Mouse (Mus musculus): ENCODE measurements around the gene Brca2.
"Not testable (repeated sequence)": the region's sequence is repeated elsewhere in the genome, so short reads cannot be mapped to it uniquely, and the experiment has no call there.

Brca2 gene

DNA sequence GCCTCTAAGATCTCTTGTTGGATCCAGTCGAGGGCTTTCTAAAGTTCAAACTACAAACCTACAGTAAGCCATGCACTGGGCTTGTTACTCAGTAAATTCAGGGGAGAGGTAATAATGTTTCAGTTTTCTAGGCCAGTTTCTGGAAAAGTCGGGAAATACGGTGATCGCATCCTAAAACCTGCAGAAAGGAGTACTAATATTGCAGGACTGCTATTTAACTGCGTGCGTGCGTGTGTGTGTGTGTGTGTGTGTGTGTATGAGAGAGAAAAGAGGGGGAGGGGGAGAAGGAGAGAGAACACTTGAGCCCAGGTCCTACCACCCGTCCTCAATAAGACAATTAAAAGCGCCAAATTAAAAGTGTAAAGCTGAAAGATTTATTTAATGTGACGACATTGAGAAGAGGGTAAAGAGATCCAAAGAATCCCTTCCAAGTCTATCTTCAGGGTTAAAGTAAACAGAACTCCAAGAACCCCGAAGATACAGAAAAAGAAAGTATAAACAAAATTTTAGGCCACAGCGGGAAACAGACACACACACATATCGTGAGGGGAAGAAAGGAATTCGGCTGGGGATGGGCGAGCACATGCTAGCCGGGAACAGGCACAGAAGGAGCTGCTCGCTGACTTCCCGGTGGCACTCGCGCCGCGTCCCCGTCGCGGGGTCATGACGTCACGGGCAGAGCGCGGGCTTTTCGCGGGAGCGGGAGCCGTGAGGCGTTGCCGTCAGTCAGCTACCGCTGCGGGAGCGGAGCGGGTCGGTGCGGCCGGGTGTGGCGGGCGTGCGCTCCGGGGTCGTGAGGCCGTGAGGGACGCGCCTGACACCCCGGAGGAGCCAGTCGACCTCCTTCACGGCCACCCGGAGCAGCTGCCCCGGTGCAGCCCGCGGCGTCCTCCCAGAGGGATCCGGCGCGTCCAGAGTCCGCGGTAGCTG, at the start of gene Brca2:
Gene Brca2 (plus strand): TSS at position 694 of the 930 bp plus-strand sequence.
- peak; percentile 94 for DNase-seq

DNA sequence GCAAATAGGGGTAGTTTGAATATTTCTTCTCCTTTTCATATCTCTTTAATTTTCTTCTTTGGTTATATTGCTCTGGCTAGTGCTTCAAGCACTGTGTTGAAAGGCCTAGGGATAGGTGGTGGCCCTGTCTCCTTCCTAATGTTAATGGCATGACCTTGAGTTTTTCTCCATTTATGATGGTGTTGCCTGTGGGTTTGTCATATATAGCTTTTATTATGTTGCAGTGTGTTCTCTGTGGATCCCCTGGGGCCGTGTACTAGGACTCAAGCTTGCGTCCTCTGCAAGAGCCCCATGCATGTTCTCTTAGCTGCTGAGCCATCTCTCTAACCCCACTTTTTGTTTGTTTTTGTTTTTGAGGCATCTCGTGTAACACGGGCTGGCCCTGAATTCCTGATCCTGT, 45.1 kb upstream of the Brca2 start:
- no peak for DNase-seq

DNA sequence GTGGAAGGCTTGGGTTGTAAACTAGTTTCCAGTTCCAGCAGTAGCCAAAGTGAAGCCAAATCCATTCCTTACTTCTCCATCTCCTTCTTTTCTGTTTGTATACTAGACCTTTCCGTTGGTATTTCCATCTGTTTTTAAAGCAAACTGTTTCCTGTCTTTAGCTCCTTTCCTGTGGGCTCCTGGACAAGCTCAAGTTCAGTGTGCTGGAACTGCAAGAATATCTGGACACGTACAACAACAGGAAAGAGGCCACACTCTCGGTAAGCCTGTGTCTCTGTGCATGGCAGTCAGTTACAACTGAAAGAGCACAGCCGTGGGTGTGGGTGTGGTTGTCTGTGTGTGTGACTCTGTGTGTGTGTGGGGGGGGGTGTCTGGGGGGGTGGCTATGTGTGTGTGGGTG, 43.8 kb upstream of the Brca2 start:
- DNase-seq, result no peak

DNA sequence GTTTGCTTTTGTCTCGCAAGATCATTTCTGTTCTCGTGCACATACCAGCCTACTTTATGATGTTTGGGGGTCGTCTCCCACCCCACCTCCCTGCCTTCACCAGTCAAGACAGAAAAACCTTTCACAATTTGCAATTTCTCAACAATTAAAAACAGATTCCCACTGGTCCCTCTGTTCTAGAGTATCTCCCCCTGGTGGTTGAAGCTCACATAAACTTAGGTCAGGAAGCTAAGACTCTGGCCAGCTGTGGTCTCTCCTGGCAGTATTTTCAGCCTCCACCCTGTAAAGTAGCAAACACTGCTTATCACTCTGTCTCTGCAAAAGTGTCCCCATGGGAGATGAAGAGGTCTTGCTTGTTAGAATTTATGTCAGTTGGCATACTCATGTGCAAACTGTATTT, 37.2 kb upstream of the Brca2 start:
- peak; percentile 80 for DNase-seq

DNA sequence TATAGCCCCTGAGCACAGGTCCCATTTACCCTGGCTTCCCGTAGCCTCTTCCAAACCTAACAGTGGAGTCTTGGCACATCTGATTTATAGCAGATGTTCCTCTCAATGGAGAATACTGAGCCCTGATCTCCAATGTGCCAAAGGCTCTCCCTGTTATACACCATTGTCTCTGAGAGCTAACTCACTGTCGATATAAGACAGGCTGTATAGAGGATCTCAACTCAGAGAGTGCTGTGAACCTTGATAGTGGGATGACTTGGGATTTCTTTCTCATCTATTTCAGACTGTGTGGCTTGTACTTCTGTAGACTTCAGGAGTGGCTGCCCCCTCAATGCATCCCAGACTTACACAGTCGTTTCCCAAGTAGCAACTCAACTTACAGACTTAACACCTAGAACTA, 32.1 kb upstream of the Brca2 start:
- DNase-seq, result no peak

DNA sequence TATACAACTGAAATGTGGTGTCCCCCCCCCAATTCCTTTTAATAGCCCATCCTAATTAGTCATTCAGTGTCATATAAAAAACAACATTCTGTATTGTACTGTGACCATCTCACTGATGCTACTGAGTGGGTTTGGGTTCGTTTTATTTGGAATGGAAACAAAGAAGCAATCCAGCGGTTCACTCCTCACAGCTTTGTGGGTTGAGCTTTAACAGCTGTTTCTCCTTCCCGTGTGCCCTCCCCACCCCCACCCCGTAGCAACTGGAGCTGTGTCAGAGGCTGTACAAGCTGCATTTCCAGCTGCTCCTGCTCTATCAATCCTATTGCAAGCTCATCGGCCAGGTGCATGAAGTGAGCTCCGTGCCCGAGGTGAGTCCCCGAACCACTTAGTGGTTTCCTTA, 31.6 kb upstream of the Brca2 start:
- peak; percentile 9 for DNase-seq

DNA sequence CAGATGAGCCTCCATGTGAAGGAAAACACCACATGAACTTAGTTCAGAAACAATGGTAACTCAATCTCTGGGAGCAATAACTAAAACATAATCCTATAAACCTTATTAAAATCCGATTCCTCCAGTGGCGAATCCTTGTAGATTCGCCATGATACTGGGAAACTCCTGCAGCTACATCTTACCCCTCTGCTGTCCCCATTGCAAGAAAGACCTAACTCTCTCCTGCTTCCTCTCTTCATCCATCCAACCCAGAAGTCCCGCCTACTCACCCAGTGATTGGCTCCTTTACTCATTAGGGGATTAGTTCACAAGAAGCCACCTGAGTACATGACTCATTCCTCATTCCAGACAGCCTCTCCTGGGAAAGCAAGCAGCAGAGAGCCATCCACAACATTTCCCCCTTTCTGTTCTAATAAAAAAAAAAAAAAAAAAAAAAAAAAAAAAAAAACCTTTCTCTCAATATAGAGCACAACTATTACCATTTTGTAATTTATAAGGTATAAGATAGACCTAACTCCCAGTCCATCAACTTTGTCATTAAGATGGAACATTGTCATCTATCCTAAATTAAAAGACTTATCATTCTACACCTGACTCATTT, 30.8 kb upstream of the Brca2 start:
- DNase-seq, result not testable (repeated sequence)

DNA sequence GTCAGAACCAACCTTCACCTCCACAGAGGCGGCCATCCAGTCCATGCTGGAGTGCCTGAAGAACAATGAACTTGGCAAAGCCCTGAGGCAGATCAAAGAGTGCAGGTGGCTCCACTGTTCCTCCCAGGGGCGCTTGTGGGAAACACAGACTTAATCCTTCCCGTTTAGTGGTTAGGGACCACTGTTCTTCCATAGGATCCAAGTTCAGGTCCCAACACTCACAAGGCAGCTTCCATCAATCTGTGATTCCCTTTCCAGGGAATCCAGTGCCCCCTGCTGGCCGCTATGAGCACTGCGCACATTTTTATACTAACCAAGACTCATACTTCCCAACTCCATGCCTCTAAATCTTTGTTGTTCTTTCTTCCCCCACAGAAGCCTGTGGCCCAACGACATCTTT, 26.6 kb upstream of the Brca2 start:
- peak; percentile 55 for DNase-seq

DNA sequence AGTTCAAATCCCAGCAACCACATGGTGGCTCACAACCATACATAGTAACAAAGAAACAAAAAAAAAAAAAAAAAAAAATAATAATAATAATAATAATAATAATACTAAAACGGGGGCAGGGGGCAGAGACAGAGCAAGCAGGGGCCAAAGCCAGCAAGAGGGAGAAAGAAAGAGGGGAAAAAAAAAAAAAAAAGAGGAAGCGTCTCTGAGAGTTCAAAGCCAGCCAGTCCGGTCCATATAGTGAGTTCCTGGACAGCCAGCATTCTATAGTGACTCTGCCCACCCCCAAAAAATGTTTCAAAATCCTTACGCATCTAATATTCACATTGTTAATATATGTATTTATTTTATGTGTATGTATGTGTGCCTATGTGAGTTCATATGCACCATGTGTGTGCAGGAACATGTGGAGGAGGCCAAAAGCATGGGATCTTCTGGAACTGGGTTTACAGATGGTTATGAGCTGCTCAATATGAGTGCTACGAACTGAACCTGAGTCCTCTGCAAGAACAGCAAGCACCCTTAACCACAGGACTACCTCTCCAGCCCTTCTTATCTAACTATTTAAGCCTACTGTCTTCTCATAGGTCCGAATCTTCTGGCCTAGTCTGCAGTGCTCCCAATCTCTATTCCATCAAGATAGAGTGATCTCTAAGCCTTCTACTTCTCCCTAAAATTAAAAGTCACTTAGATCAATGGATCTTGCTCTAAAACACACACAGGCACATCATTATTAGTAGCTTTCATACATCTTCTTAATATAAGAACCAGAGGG, 11.8 kb upstream of the Brca2 start:
- DNase-seq, result no peak

DNA sequence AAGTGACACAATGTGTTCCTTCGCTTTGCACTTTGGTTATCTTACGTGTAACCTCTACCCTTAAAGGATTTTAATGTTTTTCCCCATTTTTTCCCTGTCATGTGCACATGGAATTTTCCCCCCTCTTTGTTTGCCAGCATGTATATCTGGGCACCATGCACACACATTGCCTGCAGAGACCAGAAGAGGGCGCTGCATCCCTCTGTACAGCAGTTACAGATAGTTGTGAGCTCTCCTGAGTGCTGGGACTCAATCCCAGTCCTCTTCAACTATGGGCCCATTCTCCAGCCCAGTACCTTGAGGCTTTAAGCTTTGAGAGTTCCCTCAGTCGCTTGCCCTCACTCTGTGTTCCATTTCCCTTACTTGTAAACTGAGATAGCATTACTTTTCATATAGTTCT, 9.2 kb upstream of the Brca2 start:
- DNase-seq, result no peak

DNA sequence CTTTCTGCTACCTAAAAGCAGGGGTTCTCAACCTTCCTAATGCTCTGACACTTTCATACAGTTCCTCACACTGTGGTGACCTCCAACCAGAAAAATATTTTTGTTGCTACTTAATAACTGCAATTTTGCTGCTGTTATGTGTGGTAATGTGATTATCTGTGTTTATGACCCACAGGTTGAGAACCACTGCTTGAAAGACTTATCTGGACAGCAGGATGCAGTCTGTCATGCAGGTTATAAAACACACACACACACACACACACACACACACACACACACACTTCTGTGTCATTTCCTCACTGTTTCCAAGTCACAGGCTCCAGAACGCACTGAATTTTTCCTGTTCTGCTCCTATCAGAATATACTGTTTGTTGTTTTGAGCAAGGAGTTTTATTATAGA, 8.4 kb upstream of the Brca2 start:
- no peak for DNase-seq

DNA sequence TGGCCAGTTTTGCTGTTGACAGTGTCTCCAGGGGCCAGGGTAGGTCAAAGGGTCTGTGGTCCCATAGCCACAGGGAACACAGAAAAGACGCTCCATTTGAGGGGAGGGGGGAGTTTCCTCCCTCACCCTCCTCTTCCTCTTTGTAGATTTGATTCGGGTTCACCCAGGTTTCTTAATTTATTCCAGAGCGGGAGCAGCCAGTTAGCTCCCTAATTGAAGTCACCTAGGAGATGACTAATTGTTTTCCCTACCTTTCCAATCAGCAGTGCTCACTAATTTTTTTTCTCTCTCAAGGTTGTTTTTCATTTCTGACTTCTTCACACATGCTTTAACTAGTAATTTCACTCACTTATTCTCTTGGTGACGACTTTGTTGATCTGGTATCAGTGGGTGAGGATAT, 4.4 kb upstream of the Brca2 start, which contains the start of gene Zar1l:
Gene Zar1l (minus strand): TSS at position 101 of the 400 bp plus-strand sequence.
- no peak for DNase-seq

DNA sequence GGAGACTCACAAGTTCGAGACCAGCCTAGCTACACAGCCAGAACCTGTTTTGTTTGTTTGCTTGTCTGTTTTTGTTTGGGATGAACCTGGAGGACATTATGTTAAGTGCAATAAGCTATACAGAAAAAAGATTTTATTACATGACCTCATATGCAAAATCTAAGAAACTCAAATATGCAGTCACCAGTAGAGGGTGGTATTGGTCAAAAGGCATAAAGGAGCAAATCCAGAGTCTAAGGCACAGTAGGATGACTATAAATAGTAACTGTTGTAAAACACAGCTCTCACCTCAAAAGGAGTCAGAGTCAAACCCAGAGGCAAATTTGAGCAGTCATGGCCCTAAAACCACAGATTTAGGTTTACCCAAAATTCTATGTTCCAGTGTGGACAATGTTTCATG, 2.9 kb upstream of the Brca2 start:
- DNase-seq, result no peak

DNA sequence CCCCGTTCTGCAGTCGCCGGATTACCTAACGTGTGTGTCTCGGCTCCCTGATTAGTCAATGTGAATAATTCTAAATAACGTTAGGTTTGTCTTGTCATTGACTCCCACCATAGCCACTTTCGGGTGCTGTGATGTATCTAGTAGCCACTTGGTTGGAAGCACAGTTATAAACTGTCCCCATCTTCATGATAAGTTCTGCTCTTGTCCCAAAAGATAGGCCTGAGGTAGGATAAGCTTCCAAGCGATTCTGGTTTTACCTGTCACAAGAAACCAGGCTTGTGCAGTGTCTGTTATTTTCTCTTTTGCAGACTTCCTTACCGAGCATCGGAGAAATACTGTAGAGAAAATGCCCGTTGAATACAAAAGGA, 421 bp downstream of the Brca2 start:
- DNase-seq, result no peak

DNA sequence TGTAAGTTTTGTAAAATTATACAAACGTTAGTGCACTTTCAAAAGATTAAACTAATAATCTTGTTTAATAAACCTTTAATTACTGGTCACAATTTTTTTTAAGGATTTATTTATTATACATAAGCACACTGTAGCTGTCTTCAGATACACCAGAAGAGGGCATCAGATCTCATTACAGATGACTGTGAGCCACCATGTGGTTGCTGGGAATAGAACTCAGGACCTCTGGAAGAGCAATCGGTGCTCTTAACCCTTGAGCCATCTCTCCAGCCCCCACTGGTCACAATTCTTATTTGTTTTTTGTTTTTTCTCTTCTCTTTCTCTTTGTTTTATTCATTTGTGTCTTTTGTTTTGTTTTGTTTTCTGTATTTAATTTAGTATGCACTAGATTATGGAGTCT, 2.8 kb downstream of the Brca2 start:
- DNase-seq, result no peak

DNA sequence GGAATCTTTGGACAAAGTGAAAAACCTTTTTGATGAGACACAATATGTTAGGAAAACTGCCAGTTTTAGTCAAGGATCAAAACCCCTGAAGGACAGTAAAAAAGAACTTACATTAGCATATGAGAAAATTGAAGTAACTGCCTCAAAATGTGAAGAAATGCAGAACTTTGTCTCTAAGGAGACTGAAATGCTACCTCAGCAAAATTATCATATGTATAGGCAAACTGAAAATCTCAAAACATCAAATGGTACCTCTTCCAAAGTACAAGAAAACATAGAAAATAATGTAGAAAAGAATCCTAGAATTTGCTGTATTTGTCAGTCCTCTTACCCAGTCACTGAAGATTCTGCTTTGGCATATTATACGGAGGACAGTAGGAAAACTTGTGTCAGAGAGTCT, 18.9 kb downstream of the Brca2 start:
- no peak for DNase-seq

DNA sequence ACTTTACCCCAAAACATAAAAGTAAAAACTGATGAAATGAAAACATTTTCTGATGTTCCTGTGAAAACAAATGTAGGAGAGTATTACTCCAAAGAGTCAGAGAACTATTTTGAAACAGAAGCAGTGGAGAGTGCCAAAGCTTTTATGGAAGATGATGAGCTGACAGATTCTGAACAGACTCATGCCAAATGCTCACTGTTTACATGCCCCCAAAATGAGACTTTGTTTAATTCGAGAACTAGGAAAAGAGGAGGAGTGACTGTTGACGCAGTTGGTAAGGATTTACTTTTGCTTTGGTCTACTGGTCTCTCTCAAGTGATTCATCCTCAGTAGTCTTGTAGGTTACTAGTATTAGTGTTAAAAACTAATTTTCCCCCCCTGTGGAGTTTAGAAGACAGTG, 20.8 kb downstream of the Brca2 start:
- DNase-seq, result no peak

DNA sequence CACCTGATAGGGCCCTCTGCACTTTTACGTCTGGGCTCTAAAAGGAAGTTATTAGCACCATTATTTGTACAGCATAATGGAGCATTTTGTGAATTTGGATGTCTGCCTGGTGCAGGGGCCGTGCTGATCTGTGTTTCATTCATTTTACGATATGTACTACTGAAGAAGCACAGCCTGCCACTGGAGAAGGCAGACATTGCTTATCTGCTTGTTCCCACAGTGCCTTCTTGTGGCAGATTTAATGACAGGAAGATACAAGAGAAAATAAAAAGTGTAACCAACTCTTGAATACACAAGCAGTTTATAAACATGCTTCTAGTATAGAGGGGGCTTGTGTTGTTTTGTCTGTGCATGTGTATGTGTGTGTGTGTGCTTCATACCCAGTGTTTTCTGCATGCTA, 29.2 kb downstream of the Brca2 start:
- DNase-seq, result no peak

DNA sequence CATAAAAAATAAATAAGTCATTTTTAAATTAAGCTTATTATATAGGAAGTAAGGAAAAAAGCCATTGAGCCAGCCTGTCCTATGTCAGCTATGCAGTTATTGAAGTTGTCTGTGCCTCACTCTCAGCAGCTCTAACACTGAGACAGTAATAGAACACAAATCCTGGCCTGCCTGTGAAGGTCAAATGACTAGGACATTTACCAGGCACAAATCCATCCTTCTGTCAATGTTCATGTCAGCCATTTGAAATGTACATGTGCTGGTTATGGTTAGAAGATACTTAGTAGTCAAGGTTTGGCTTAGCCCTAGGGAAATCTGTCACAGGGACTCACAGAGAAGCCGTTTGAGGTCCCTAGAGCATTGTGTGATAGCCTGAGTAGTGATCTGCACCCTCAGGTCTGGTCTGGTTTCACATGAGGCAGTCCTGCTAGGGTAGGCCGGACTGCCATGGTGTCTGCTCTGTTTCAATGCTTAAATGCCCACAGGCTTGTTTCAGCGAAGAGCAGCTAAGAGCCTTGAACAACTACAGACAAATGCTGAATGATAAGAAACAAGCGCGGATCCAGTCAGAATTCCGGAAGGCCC, 37.2 kb downstream of the Brca2 start:
- DNase-seq, result no peak

DNA sequence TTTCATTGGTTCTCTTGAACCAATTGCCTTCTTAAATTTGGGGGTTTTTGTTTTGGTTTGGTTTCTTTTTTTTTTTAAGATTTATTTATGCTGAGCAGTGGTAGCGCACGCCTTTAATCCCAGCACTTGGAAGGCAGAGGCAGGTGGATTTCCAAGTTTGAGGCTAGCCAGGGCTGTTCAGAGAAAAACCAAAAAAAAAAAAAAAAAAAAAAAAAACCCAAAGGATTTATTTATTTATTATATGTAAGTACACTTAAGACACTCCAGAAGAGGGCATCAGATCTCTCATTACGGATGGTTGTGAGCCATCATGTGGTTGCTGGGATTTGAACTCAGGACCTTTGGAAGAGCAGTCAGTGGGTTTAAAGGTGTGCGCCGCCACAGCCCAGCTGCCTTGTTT, 38.4 kb downstream of the Brca2 start:
- DNase-seq, result no peak

DNA sequence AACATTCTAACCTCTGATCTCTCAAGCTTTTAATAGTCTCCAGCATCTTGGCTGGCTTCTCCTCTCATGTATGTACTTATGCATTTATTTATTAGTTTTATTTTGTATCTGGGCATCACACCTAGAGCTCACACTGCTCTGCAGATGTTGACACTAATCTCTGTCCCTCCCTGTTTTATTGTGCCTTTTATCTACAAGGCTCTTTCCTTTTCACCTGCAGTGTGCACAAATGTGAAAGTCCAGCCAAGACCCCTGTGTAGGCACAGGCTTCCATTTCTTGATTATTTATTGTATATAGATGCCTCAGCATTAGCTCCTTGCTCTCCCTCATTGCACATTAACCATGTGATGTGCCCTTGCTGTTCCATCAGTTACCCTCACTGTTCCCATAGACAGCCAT, 38.9 kb downstream of the Brca2 start:
- no peak for DNase-seq

DNA sequence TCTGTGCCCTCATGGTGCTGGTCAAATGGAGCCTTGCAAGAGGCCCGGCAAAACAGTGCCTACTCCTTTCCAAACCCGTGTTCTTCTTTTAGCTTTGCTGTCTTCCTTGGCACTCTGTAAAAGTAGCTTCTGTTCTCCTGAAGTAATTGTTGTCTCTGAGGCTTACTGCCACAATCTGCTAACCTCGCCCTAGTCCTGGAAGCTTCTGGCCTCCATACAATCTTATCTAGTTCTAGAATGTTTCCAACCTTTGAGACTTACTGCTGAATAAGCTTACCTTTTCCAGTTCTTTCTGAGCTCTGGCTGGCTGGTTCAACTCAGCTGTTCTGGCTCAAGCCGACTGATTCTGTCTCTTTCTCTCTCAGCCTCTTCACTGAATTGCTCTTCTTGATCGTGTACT, 39.4 kb downstream of the Brca2 start:
- DNase-seq, result no peak

DNA sequence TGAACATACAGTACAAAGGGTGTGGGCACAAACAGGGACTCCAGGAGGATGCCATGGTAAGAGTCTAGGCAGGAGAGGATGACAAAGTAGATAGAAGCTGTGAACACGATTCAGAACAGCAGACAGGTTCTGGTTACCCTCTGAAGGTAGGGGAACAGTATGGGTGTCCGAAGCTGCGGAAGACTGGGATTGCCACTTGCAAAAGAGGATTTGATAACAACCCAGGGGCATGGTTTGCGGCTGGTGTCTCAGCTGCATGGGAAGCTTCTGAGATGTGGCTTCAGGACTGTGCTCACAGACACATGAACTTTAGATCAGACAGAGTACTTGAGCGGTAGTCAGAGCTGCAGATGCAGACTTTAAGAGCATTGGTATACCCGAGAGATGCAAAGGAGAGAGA, 42.0 kb downstream of the Brca2 start:
- DNase-seq, result no peak
